In the genomic region with DNA sequence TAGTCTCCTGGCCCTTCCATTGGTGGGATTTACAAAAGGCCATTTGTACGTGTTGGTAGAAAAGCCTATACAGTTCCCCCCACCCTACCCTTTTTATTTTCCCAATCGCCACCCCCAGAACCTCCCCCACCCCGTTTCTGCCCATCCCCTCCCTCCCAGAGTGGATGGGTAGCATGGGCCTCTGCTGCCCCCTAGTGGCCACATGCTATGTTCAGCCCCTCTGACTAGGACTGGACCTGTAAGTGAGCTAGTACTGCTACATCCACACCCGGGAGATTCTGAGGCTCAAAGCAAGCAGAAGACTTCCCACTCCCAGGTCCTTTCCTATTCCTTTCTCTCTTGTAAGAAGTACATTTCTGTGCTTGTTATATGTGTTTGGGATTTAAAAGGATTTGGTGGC, we compare ENCODE assay signal across 9 mouse cellular contexts. TPM values are rescaled to one million over a fixed set of nuclear protein-coding genes. Genes with fewer than 3 reads are reported as not detected.
DNase-seq lines count a peak whose midpoint lies in the region; ATAC-seq and TF ChIP-seq lines count a peak whose summit lies in the region.
"Had no signal": no experiment of that assay in that cellular context is flagged by ENCODE, and none has a peak within 500 bp of the region (broad histone marks: within the 10 kb centered on the region; RNA-seq: fewer than 3 reads in every experiment).

No protein-coding gene starts in this region.

- H3K27ac ChIP-seq in bone marrow, adult 2 months (ENCODE audit: control insufficient read depth, insufficient read depth, low read depth, low read length, poor library complexity) = no peak overlapping the region
- H3K27ac ChIP-seq in midbrain, embryonic 13.5 days = no peak overlapping the region
- H3K27ac ChIP-seq: lung, embryonic 15.5 days had no signal

- intact Hi-C loops in heart, postnatal 36 days (cut with DNase I) = loop anchor here (1.0 to 2.0 kb wide), 2 partner anchors 61 to 238 kb away; no protein-coding TSS in a partner anchor

- peak; percentile 93 for TF ChIP-seq CTCF in bone marrow, adult 2 months (IDR thresholded peaks at IDR 0.05; ENCODE audit: control insufficient read depth, insufficient read depth, low read length)

- no peaks in the 10 kb centered on the region for H3K9me3 ChIP-seq in midbrain, embryonic 13.5 days
- H3K9me3 ChIP-seq: lung, embryonic 15.5 days had no signal

- no peak for ATAC-seq in cerebellum, adult (ENCODE audit: insufficient number of reproducible peaks, low FRiP score, low TSS enrichment)
- peak; percentile 58; the same call in 1 of the 2 replicates for ATAC-seq in erythroblast, adult 5-6 weeks (replicated peaks; ENCODE audit: low FRiP score, poor library complexity, severe bottlenecking)
- ATAC-seq in midbrain, embryonic 13.5 days = peak; percentile 42; the same call in 1 of the 2 replicates

- peaks cover 55% of the 10 kb centered on the region for H3K27me3 ChIP-seq in midbrain, embryonic 13.5 days

- WGBS in bone marrow, adult 2 months = 1% methylated on average over 4 of the region's 4 CpGs
- 2% methylated on average over 4 of the region's 4 CpGs for WGBS in midbrain, embryonic 13.5 days

- H3K36me3 ChIP-seq in midbrain, embryonic 13.5 days = peaks cover 12% of the 10 kb centered on the region
- H3K36me3 ChIP-seq: lung, embryonic 15.5 days had no signal

- H3K4me1 ChIP-seq in bone marrow, adult 2 months (ENCODE audit: control insufficient read depth, insufficient read depth, low read length) = no peaks in the 10 kb centered on the region
- peaks cover 53% of the 10 kb centered on the region for H3K4me1 ChIP-seq in midbrain, embryonic 13.5 days (replicated peaks)
- H3K4me1 ChIP-seq: lung, embryonic 15.5 days had no signal

- H3K4me3 ChIP-seq in bone marrow, adult 2 months (replicated peaks; ENCODE audit: control insufficient read depth, low read depth, low read length) = no peak overlapping the region
- H3K4me3 ChIP-seq in midbrain, embryonic 13.5 days (replicated peaks) = no peak overlapping the region
- H3K4me3 ChIP-seq: lung, embryonic 15.5 days had no signal

- H3K9ac ChIP-seq in midbrain, embryonic 13.5 days (replicated peaks) = no peak overlapping the region; the same call in 1 of the 2 replicates
- H3K9ac ChIP-seq: lung, embryonic 15.5 days had no signal

- H3K4me2 ChIP-seq in midbrain, embryonic 13.5 days (replicated peaks) = no peak overlapping the region
- H3K4me2 ChIP-seq: lung, embryonic 15.5 days had no signal

- TF ChIP-seq POLR2A in bone marrow, adult 2 months (IDR thresholded peaks at IDR 0.05; ENCODE audit: borderline replicate concordance, control insufficient read depth, low read depth, low read length) = no peak

- DNase-seq in cerebellum, adult 11 months = peak; percentile 76
- peak; percentile 76 to 83 for DNase-seq in heart, postnatal 36 days
- peak; percentile 83 to 93 for DNase-seq in layer of hippocampus, postnatal 25 days (ENCODE audit: extremely low spot score in 1 of 2, low spot score in 1 of 2)
- peak; percentile 29 to 35 for DNase-seq in spleen, postnatal 36 days (ENCODE audit: low spot score in 2 of 2)

RNA-seq across cellular contexts. Expression of a gene that starts 32.6 kb away (rescaled TPM):
- polyA plus RNA-seq in bone marrow, adult 2 months (2011; ENCODE audit: insufficient read depth, insufficient read length, low replicate concordance, missing spikeins) = 1.5 and 71.0 TPM in 2 replicates
- not detected in 2 replicates for total RNA-seq in erythroblast, adult 5-6 weeks (2015; ENCODE audit: low replicate concordance)
- total RNA-seq in erythroblast, adult 5-6 weeks (2017; ENCODE audit: low replicate concordance) = not detected in 2 replicates
- total RNA-seq in heart, postnatal 36 days (2021) = 100 to 1,000 TPM; 406 to 459 TPM
- 10 to 100 TPM in 1 of 2 experiments, 1 to 10 TPM in 1; 7.7 to 14.4 TPM for total RNA-seq in layer of hippocampus, postnatal 25 days (2021)
- polyA plus RNA-seq in midbrain, embryonic 13.5 days (2015; fragmentation: Nextera tagmentation; extraction: Ambion mirVana) = 6.8 and 7.1 TPM in 2 replicates

RNA-seq across cellular contexts. Expression of a gene that starts 48.5 kb away (rescaled TPM):
- not detected in 2 replicates for polyA plus RNA-seq in bone marrow, adult 2 months (2011; ENCODE audit: insufficient read depth, insufficient read length, low replicate concordance, missing spikeins)
- total RNA-seq in erythroblast, adult 5-6 weeks (2015; ENCODE audit: low replicate concordance) = not detected in 2 replicates
- not detected in 2 replicates for total RNA-seq in erythroblast, adult 5-6 weeks (2017; ENCODE audit: low replicate concordance)
- not detected for total RNA-seq in heart, postnatal 36 days (2021)
- total RNA-seq in layer of hippocampus, postnatal 25 days (2021) = 10 to 100 TPM; 62.7 to 81.7 TPM
- polyA plus RNA-seq in midbrain, embryonic 13.5 days (2015; fragmentation: Nextera tagmentation; extraction: Ambion mirVana) = 91.4 and 124 TPM in 2 replicates

Comparison
In these comparisons a context has a peak if more than half of its experiments do, and no peak if none do; other contexts are left out.
1. DNase-seq: peak in every context shown above with its lines; median percentile 88 in layer of hippocampus, postnatal 25 days; 80 in heart, postnatal 36 days; 76 in cerebellum, adult 11 months; 32 in spleen, postnatal 36 days.
2. RNA of a gene that starts 32.6 kb away (total RNA-seq): 406 to 459 TPM in heart, postnatal 36 days; 7.7 to 14.4 TPM in layer of hippocampus, postnatal 25 days and not detected in erythroblast, adult 5-6 weeks; every median in the first group is over 10 times any median in the second.
3. RNA of a gene that starts 48.5 kb away (total RNA-seq): 62.7 to 81.7 TPM in layer of hippocampus, postnatal 25 days; not detected in heart, postnatal 36 days and not detected in erythroblast, adult 5-6 weeks; every median in the first group is over 10 times any median in the second.